Mouse (Mus musculus) naive thymus-derived CD4-positive, alpha-beta T cell, adult 5 months (primary cell): ENCODE data around the gene Pitpnc1. TPM values are rescaled to one million over a fixed set of nuclear protein-coding genes. Genes with fewer than 3 reads are reported as not detected.

Experiments used
- polyA plus RNA-seq: library from polyadenylated mRNA; unstranded; fragments of 100-300 nt; shearing (Covaris generic); gene quantifications from one replicate; pipeline ENCODE4 v1.2.1, GENCODE M21; 2017

Pitpnc1 gene
- 128 TPM for polyA plus RNA-seq

DNA sequence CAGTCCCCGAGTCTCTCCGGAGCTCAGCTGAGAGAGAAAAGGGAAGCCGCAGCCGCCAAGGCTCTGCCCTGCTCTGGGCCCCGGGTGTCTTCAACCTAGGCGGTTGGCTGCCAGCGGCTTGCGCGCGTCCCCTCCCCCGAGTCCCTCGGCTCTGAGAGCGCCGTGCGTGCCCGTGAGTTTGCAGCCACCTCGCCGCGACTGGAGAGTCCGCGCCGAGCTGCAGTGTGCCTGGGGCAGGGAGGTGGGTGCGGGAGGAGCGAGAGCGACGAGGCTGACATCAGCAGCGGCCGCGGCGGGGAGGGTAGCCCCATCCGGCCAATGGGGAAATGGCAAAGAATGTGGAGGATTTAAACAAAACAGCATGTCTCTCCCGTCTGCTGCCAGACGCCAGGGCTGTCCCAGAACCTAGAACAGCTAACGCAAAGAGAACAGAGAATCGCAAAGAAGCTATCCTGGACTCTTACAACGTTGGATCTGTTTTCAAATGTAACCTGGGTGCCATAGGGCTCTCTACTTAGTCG lies at the start of gene Pitpnc1:
Pitpnc1 (minus strand) TSS at position 179 of the 521 bp plus-strand sequence.

DNA sequence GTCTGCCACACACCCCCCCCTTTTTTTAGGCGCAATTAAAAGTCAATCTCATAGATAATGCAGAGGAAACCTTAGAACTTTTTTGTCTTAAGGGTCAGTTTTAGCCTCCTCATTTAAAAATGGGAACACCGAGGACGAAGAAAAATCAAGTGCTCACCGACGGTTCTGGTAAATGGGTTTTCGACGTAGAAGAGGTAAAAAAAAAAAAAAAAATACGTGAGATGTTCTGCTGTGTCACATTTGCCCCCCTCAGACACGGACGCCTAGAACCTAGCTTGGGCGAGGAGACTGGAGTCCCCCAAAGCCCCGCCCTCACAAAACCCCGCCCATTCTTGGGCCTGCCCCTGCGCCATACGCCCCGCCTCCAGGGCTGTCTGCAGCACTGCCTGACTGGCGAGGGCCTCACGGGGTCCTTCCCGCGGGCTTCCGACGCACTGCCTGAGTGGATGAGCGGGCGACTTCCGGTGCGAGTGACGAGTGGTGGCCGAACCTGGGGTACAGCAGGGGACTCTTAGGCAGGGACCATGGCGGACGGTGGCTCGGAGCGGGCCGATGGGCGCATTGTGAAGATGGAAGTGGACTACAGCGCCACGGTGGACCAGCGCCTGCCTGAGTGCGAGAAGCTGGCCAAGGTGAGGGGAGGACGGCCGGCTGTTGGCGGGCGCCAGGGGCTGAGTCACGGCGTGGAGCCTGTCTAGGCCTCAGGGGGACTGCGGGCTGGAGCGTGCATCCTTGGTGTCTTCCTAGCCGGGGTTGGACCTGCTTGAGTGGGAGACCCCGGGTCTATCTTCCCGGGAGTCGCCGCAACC lies 8.8 kb upstream of the Pitpnc1 start, which contains the start of gene Psmd12:
Psmd12 (plus strand) TSS at position 432 of the 809 bp plus-strand sequence.

DNA sequence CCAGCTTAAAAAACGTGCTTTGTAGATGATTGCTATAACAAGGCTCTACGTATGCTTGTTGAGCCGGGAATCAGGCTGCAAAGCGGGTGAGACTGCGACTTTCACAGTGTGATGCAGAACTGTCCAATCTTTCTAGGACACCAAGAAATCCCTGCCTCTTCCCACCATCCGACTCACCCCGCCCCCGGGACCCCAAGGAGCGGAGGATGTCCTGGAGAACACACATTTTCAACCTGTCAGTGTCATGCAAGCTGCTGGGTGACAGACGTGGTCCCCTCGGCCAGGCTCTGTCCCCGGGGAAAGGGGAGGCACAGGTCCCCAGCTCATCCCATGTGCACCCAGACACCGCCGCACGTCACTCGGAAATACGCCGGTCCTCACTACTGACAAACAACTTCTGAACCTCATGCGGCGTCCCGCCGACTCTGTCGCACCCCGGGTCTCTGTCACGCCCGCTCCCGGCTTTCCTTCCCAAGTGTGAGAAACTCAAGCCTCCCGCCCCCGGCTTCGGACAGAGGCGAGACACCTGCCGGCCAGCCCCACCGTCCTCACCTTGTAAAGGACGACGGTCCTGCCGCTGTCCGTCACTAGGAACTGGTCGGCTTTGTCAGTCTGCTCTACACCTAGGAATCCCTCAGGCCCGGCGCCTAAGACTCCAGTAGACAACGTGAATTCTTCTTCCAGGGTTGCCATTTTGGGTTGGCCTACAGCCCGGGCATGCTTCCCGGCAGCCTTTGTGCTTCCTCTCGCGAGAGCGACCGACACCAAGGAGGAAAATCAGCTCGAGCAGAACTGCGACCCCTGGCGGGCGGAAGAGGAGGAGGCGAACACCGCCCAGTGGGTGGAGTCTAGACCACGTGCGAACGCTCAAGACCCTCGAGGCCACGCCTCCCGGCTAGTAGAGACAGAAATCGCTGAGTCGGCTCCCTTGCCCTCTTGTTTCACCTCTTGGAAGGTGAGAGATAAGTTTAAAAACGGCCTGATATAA lies 281.6 kb downstream of the Pitpnc1 start, which contains the start of gene Nol11:
Nol11 (minus strand) TSS at position 817 of the 988 bp plus-strand sequence.

Other genes with a start within 250 kb of the Pitpnc1 start
- 102 TPM for gene Psmd12, start 8.8 kb upstream of the Pitpnc1 start, polyA plus RNA-seq
- 57.2 TPM for gene Helz, start 77.2 kb upstream of the Pitpnc1 start, polyA plus RNA-seq
- gene Cacng1, start 245.8 kb upstream of the Pitpnc1 start, polyA plus RNA-seq = not detected